Mouse (Mus musculus): Measurements from ENCODE around the gene Neu2.

GRCm38 (mm10) chr1:87600533-87600932 is 90.8 kb downstream of the Neu2 start:
- TF ChIP-seq CTCF (IDR thresholded peaks at IDR 0.05) (no peak), POLR2A (IDR thresholded peaks at IDR 0.05; ENCODE audit: insufficient read depth, low read depth, low read length) (no peak)
